Mouse (Mus musculus): ENCODE data around the gene Arl15.

GRCm38 (mm10) chr13:114083570-114084138 is 289.3 kb downstream of the Arl15 start:
- TF ChIP-seq CTCF (IDR thresholded peaks at IDR 0.05; ENCODE audit: low read depth) (no peak), EP300 (optimal IDR thresholded peaks at IDR 0.05) (no peak)
